Mouse (Mus musculus) cerebral cortex, adult 2 months (tissue): ENCODE data around the gene Ovgp1.

Source experiments
- WGBS: fragments of 180-500 bp; shearing (Covaris S2); methylation state at CpG from one replicate; pipeline ENCODE4 v1.1.7; 2018; 5-methylcytosine and 5-hydroxymethylcytosine counted together

Ovgp1 gene

GRCm38 (mm10) chr3:105994730-105995129 is 21.2 kb downstream of the Ovgp1 start:
- 77% methylated on average over 2 of the region's 2 CpGs for WGBS

- WGBS = 20% methylated on average over 11 of the region's 11 CpGs
Measured at GRCm38 (mm10) chr3:106000707-106001375, 27.3 kb downstream of the Ovgp1 start.

DNA sequence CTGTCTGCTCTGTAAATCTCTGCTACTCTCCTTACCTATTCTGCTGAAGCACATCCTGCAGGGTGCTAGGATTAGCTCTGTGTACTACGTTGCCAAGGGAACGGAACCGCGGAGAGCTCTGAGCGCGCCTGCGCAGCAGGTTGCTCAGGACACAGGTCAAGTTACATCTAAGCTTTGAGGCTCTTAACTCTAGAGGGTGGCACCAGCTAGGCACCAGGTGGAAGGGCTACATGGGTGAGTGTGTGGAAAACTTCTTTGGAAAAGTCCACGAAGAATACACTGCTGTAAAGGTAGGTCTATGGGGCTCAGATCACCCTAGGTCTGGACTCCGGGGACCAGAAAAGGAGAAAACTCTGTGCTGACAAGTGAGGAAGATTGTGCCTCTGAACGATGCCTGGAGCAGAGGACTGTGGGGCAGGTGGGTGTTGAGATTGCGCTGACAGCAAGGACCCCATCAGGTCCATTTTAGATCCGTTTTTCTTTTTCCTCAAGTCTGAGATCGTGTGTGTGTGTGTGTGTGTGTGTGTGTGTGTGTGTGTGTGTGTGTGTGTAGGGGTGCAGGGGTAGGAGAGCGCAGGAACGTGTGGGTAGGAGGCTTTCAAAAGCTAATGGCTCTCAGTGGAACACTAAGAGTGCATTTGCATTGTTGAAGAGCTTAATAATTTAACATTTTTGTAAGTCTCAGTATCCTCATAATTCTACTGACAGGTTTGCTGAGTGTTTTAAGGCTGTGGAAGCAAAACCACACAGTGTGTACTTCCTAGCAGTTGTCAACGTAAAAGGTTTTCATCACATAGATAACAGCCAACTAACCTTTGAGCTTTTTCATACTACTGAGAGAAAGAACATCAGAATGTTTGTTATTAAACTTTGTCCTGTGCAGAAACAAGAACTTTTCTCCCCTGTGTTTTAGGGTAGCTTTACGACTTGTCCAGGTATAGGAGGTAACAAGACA is 28.2 kb downstream of the Ovgp1 start:
- 14% methylated on average over 17 of the region's 17 CpGs for WGBS

DNA sequence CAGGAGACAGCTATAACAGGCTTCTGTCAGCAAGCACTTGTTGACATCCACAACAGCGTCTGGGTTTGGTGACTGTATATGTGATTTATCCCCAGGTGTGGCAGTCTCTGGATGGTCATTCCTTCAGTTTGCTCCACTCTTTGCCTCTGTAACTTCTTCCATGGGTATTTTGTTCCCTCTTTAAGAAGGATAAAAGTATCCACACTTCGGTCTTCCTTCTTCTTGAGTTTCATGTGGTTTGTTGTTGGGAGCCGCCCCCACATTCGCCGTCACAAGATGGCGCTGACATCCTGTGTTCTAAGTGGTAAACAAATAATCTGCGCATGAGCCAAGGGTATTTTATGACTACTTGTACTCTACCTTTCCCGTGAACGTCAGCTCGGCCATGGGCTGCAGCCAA is 29.8 kb downstream of the Ovgp1 start:
- WGBS = 72% methylated on average over 10 of the region's 10 CpGs

DNA sequence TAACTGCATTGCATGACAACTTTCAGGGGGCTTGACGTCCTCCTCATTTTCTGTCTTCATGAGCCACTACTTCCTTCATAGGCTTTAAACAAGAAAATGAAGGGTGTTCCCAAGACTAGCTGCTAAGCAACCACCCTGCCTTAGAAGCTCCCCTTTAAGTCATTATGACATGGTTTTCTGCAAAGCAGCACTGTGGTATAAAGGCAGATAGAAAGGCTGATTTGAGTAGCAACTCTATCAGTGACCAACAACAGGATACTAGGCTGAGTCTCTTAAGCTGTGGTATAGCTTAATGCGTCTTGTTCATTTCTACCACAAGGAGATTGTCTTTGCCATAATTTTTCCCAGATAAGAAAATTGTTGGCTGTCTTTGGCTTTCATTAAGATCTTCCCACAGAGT is 41.0 kb downstream of the Ovgp1 start, which contains the start of gene Pifo:
TSS of gene Pifo (minus strand) at position 101 of the 400 bp plus-strand sequence.
- WGBS = 79% methylated on average over 2 of the region's 2 CpGs

- 95% methylated on average over 2 of the region's 2 CpGs for WGBS
Measured at GRCm38 (mm10) chr3:106024135-106024534, 50.6 kb downstream of the Ovgp1 start.

DNA sequence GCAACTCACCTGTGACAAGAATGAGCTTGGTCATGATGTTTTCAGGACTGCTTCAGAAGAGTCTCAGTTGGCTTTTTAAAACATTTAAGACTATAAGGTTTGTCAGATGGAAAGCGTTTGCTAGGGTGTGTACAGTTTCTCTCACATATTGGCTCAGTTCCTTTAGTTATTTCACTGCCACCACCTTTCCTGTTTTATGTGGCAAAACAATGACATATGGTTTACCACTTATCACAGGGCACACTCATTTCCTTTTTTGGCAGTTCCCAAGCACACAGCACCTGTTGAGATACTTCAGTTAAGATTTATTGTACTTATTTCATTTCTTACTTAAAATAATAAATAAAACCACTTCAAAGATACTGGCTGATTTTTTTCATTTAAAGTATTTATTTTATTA is 59.3 kb downstream of the Ovgp1 start, which contains the start of gene Chil5:
TSS of gene Chil5 (minus strand) at position 34 of the 400 bp plus-strand sequence.
- WGBS = 60% methylated on average over 1 of the region's 1 CpGs
